Mouse (Mus musculus): Measurements from ENCODE around the gene Unk. TPM values are rescaled to one million over a fixed set of nuclear protein-coding genes. Genes with fewer than 3 reads are reported as not detected.
A peak's percentile ranks its signal among the peaks of the same experiment; 100 is the strongest.

Unk gene
- polyA plus RNA-seq (2015; fragmentation: Nextera tagmentation; extraction: Ambion mirVana), result 25.7 and 27.4 TPM in 2 replicates

DNA sequence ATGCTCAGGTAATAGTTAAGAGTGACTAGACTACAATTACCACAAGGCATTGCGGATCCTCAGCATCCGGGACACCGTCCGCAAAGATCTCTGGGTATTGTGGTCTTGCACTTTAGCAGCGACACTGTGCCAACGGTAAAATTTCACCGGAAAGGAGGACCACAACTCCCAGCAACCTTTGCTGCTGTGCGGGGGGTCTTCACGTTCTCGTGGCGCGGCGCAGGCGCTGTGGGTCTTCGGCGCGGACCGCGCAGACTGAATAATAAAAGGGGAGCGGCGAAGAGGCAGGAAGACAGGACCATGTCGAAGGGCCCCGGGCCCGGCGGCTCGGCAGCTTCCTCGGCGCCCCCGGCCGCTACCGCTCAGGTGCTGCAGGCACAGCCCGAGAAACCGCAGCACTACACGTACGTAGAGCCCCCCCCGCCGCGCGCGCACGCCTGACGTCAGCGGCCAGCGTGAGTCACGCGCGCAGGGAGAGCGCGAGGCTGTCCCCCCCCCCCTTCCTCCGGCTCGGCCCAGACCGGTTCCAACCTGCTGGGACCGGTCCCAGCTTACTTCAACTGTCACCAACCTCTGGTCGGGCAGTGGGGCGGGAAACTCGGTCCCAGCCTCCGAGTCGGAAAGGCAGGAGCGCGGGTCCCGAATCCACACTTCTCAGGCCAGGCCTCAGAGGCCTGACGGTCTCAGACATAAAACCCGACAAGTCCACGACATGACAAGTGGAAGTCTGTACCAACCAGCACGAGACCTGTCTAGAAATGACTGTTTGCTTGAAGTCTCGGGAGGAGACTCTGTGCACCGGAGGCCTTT is at the start of gene Unk:
Gene Unk, plus strand, starts transcription at position 235 of the 810 bp plus-strand sequence.
- H3K27ac ChIP-seq, result peak within 1 kb of the TSS; percentile 100
- WGBS, result under 1% methylated on average over 67 of the region's 67 CpGs
- peaks cover 4% of the 10 kb centered on the region; the same call in 1 of the 2 replicates for H3K36me3 ChIP-seq
- peaks cover 10% of the 10 kb centered on the region; the same call in 1 of the 2 replicates for H3K4me1 ChIP-seq (replicated peaks)
- H3K27me3 ChIP-seq (replicated peaks), result no peaks in the 10 kb centered on the region
- no peaks in the 10 kb centered on the region for H3K9me3 ChIP-seq
- ATAC-seq, result peak; percentile 96
- peak within 1 kb of the TSS; percentile 85 for H3K4me2 ChIP-seq (replicated peaks)
- H3K9ac ChIP-seq, result peak within 1 kb of the TSS; percentile 91
- peak within 1 kb of the TSS; percentile 79 for H3K4me3 ChIP-seq (replicated peaks)

DNA sequence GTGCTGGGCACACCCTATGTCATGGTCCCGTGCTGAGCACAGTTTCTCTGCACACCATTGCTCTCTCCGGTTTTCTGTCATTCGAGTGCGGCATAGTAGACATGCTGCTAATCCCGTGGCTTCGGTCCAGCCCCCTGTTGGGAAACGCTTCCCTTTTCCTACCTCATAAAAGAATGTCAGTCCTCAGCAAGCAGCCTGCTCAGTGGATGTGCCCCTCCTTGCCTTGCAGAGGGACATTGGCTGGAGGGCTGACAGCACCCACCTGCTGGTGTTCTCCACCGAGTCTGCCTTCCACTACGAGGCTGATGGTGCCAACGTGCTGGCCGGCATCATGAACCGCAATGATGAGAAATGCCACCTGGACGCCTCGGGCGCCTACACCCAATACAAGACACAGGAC is 47.6 kb upstream of the Unk start:
- Histone ChIP-seq H3K36me3 (no peaks in the 10 kb centered on the region), H3K4me1 (replicated peaks) (no peaks in the 10 kb centered on the region), H3K9me3 (no peaks in the 10 kb centered on the region), H3K27me3 (replicated peaks) (no peaks in the 10 kb centered on the region), H3K9ac (no peak overlapping the region), H3K27ac (no peak overlapping the region), H3K4me3 (replicated peaks) (no peak overlapping the region), H3K4me2 (replicated peaks) (no peak overlapping the region)
- no peak for ATAC-seq
- 88% methylated on average over 15 of the region's 15 CpGs for WGBS

DNA sequence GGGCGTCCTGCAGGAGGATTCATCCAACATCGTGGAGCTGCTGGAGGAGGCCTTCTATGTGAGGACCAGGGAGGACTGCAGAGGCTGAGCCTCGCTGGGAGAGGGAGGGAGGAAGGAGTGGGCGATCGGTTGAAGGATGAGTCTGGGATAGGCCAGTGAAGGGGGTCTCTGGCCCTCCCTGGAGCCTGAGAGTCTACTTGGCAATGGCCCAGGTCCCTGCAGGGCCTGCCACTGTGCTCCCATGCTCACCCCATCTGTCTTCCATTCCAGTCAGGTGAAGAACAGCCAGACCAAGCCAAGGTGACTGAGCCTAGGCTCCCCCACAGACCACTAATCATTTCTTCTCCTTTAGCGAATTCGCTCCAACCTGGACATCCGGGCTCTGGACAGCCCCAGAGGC is 46.8 kb upstream of the Unk start:
- 70% methylated on average over 8 of the region's 8 CpGs for WGBS
- Histone ChIP-seq H3K9ac (no peak overlapping the region), H3K27me3 (replicated peaks) (no peaks in the 10 kb centered on the region), H3K9me3 (no peaks in the 10 kb centered on the region), H3K27ac (no peak overlapping the region), H3K4me1 (replicated peaks) (no peaks in the 10 kb centered on the region), H3K4me3 (replicated peaks) (no peak overlapping the region), H3K36me3 (no peaks in the 10 kb centered on the region), H3K4me2 (replicated peaks) (no peak overlapping the region)
- no peak for ATAC-seq

DNA sequence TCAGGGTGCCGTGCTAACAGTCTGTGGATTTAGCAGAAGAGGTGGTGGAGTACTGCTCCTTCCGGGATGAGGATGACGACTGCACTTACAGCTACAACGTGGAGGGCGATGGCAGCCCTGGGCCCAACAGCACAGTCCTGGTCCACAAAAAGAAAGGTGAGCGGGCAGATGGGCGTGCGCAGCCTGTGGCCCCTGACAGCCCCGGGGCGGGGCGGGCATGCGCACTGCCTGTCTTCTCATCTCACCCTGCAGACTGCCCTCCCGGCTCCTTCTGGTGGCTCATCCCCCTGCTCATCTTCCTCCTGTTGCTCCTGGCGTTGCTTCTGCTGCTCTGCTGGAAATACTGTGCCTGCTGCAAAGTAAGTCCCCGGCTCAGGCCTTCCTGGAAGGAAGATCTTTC is 40.4 kb upstream of the Unk start:
- Histone ChIP-seq H3K27me3 (replicated peaks) (no peaks in the 10 kb centered on the region), H3K4me3 (replicated peaks) (0 out of 2 replicates have a peak overlapping the region, but pooled peaks have one; percentile 1), H3K9me3 (no peaks in the 10 kb centered on the region), H3K9ac (no peak overlapping the region), H3K27ac (no peak overlapping the region), H3K36me3 (no peaks in the 10 kb centered on the region), H3K4me1 (replicated peaks) (0 out of 2 replicates have a peak, but pooled peaks cover 3% of the 10 kb centered on the region), H3K4me2 (replicated peaks) (peak overlapping the region; percentile 42)
- WGBS, result 28% methylated on average over 15 of the region's 15 CpGs
- 0 out of 2 replicates have a peak, but pooled peaks have one; percentile 17 for ATAC-seq

DNA sequence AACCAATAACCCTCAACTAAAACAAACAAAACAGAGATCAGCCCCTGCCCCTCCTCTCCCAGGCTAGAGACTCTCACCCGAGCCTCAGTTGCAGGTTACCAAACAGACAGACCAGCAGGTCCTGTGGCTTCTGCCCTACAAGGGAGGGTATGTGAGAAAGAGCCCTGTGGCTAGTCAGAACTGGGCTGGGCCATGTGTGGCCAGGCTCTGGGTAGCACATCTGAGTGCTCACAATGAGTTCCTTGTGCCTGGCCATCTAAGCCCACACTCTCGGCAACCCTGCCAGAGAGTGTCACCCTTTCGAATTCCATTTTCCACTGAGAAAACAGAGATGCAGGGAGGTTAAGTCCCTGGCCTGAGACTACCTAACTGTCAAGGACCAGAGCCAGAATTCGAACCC is 38.0 kb upstream of the Unk start:
- Histone ChIP-seq H3K4me2 (replicated peaks) (no peak overlapping the region), H3K27ac (no peak overlapping the region), H3K9ac (no peak overlapping the region), H3K4me3 (replicated peaks) (no peak overlapping the region), H3K9me3 (no peaks in the 10 kb centered on the region), H3K27me3 (replicated peaks) (no peaks in the 10 kb centered on the region), H3K4me1 (replicated peaks) (0 out of 2 replicates have a peak, but pooled peaks cover 3% of the 10 kb centered on the region), H3K36me3 (no peaks in the 10 kb centered on the region)
- ATAC-seq, result no peak
- 63% methylated on average over 4 of the region's 4 CpGs for WGBS

DNA sequence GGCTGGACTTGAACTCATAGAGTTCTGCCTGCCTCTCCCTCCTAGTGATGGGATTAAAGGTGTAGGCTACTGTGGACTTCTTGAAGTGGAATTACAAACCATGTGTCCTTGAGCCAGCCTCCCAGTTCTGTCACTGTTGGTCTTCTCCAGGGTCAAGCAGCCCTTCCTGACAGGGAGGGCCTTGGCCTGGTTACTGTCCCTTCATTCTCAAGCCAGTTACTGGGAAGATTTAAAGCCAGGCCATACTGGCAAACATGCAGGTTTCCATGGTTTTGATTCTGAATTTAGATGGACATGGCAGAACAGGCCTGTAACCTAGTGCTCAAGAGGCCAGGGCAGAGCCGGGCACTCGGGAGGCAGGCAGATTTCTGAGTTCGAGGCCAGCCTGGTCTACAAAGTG is 34.9 kb upstream of the Unk start:
- Histone ChIP-seq H3K4me3 (replicated peaks) (no peak overlapping the region), H3K9me3 (no peaks in the 10 kb centered on the region), H3K4me1 (replicated peaks) (0 out of 2 replicates have a peak, but pooled peaks cover 3% of the 10 kb centered on the region), H3K36me3 (no peaks in the 10 kb centered on the region), H3K27ac (no peak overlapping the region), H3K4me2 (replicated peaks) (no peak overlapping the region), H3K9ac (no peak overlapping the region), H3K27me3 (replicated peaks) (0 out of 2 replicates have a peak, but pooled peaks cover 3% of the 10 kb centered on the region)
- ATAC-seq, result no peak
- 90% methylated on average over 3 of the region's 3 CpGs for WGBS

DNA sequence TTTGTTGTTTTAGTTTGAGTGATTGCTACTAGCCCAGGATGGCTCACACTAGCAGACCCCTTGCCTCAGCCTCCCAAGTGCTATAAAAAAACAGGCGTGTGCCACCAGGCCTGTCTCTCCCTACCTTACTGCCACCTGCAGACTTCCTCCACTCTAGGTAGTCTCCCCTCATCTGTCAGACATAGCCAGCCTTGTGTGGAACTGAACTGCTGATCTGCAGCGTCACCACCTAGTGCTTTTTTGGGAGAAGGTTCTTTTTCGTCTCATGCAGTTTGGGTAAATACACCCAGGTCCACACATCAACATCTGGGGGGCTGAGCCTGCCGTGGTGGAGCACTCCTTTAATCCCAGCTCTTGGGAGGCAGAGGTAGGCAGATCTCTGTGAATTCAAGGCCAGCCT is 33.1 kb upstream of the Unk start:
- H3K9me3 ChIP-seq, result no peaks in the 10 kb centered on the region
- no peaks in the 10 kb centered on the region for H3K36me3 ChIP-seq
- WGBS, result 72% methylated on average over 4 of the region's 4 CpGs
- 0 out of 2 replicates have a peak, but pooled peaks cover 3% of the 10 kb centered on the region for H3K27me3 ChIP-seq (replicated peaks)
- H3K9ac ChIP-seq, result no peak overlapping the region
- no peak for ATAC-seq
- H3K4me2 ChIP-seq (replicated peaks), result no peak overlapping the region
- H3K27ac ChIP-seq, result no peak overlapping the region
- H3K4me1 ChIP-seq (replicated peaks), result 0 out of 2 replicates have a peak, but pooled peaks cover 3% of the 10 kb centered on the region
- no peak overlapping the region for H3K4me3 ChIP-seq (replicated peaks)

DNA sequence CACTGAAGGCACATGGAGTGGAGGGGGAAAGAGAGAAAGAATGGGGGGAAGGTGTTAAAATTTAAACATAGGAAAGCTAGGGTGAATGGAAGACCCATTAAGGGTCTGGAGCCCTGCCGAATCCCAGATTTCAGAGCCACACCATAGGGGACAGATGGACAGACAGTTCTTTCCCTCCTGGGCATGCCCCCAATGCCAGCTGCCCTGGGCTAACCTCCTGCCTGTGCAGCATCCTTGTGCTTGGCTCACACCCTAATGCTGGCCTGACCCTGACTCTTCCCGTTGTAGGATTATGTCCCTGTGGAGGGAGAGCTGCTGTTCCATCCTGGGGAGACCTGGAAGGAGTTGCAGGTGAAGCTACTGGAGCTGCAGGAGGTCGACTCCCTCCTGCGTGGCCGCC is 32.5 kb upstream of the Unk start:
- no peak overlapping the region for H3K4me2 ChIP-seq (replicated peaks)
- WGBS, result 67% methylated on average over 5 of the region's 5 CpGs
- H3K4me1 ChIP-seq (replicated peaks), result 0 out of 2 replicates have a peak, but pooled peaks cover 3% of the 10 kb centered on the region
- H3K27ac ChIP-seq, result no peak overlapping the region
- H3K9ac ChIP-seq, result no peak overlapping the region
- H3K36me3 ChIP-seq, result no peaks in the 10 kb centered on the region
- 0 out of 2 replicates have a peak, but pooled peaks cover 3% of the 10 kb centered on the region for H3K27me3 ChIP-seq (replicated peaks)
- no peak for ATAC-seq
- H3K9me3 ChIP-seq, result no peaks in the 10 kb centered on the region
- no peak overlapping the region for H3K4me3 ChIP-seq (replicated peaks)

DNA sequence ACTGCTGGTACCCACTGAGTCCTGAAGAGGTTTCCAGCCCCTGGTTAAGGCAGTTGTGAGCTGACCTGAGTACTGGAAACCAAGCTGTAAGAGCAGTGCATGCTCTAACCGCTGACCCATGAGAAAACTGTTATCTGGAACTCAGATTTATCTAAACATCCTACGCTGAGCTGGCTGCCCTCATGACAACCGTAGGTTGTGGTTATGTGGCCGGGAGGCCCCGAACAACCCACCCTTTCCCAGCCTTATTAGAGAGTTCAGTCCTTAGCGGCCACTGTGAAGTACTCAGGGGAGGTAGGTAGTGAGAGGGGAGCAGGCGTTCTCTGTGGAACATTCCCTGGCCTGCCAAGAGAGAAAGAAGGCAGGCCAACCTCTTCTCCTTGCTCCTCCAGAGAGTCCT is 31.1 kb upstream of the Unk start:
- H3K4me3 ChIP-seq (replicated peaks), result no peak overlapping the region
- 58% methylated on average over 7 of the region's 7 CpGs for WGBS
- no peak overlapping the region for H3K27ac ChIP-seq
- H3K4me1 ChIP-seq (replicated peaks), result peaks cover 4% of the 10 kb centered on the region; the same call in 1 of the 2 replicates
- ATAC-seq, result no peak
- H3K27me3 ChIP-seq (replicated peaks), result 0 out of 2 replicates have a peak, but pooled peaks cover 3% of the 10 kb centered on the region
- H3K4me2 ChIP-seq (replicated peaks), result no peak overlapping the region
- no peaks in the 10 kb centered on the region for H3K9me3 ChIP-seq
- no peaks in the 10 kb centered on the region for H3K36me3 ChIP-seq
- H3K9ac ChIP-seq, result no peak overlapping the region; the same call in 1 of the 2 replicates

DNA sequence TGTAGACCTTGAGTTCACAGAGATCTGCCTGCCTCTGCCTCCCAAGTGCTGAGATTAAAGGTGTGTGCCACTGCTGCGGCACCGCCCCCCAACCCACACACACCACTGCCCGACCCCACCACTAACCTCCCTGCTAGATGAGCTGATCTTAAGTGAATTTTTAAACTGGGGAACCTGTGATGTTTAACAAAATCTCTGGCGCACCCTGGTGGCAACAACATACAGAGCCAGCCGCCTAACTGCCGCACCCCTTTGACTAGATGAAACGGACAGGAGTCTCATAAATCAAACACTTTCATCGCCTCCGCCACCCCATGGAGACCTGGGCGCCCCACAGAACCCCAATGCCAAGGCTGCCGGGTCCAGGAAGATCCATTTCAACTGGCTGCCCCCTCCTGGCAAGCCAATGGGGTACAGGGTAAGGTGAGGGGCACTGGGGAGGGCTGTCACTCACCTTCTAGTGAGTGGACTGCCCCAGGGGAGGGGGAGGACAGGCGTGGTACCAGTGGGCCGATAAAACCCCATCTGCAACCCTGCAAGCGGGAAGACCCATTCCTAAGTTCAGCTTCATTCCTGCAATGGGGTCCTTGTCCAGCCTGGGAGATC is 30.5 kb upstream of the Unk start:
- Histone ChIP-seq H3K9ac (no peak overlapping the region), H3K36me3 (no peaks in the 10 kb centered on the region), H3K4me3 (replicated peaks) (no peak overlapping the region), H3K27me3 (replicated peaks) (0 out of 2 replicates have a peak, but pooled peaks cover 3% of the 10 kb centered on the region), H3K4me2 (replicated peaks) (no peak overlapping the region), H3K9me3 (no peaks in the 10 kb centered on the region), H3K4me1 (replicated peaks) (peaks cover 10% of the 10 kb centered on the region), H3K27ac (no peak overlapping the region)
- no peak for ATAC-seq
- WGBS, result 14% methylated on average over 14 of the region's 14 CpGs

DNA sequence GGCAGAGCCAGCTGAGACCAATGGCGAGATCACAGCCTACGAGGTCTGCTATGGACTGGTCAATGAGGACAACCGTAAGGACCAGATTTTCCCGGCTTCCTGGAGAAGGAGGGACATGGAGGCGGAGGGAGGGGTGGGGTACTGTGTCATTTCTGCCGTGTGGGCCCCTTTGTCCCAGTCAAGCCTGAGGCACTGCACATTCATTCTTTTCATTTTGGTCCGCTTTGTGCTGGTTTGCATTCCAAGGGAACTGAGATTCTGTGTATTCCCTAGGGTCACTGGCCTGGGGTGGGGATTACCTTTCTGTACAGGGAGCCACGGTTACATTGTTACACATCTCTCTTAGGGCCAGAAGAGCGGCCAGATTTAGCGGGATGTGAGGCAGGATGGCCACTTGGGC is 29.5 kb upstream of the Unk start:
- 62% methylated on average over 10 of the region's 10 CpGs for WGBS
- peaks cover 20% of the 10 kb centered on the region for H3K4me1 ChIP-seq (replicated peaks)
- H3K9me3 ChIP-seq, result no peaks in the 10 kb centered on the region
- no peak overlapping the region for H3K9ac ChIP-seq
- H3K4me2 ChIP-seq (replicated peaks), result no peak overlapping the region
- H3K36me3 ChIP-seq, result no peaks in the 10 kb centered on the region
- no peak for ATAC-seq
- no peak overlapping the region for H3K27ac ChIP-seq
- no peak overlapping the region for H3K4me3 ChIP-seq (replicated peaks)
- 0 out of 2 replicates have a peak, but pooled peaks cover 3% of the 10 kb centered on the region for H3K27me3 ChIP-seq (replicated peaks)

DNA sequence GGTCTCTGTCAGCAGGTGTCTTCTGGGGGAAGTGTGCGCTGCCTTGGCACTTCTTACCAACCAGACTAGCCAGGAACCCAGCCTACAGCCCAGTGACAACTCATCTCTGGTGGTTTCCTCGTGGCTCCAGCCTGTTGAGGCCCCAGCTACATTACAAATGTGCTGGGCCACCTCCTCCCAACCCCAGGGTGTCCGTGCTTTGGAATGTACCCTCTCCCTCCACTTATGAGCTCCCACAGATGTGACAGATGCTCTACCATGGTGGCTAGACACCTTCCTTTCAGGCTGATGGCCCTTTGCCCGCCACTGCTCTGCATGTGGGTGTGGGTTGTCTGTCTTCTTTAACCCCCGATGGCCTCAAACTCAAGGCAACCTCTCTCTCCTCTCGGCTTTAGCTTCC is 28.4 kb upstream of the Unk start:
- Histone ChIP-seq H3K36me3 (no peaks in the 10 kb centered on the region), H3K4me2 (replicated peaks) (no peak overlapping the region), H3K4me1 (replicated peaks) (peaks cover 31% of the 10 kb centered on the region), H3K9me3 (no peaks in the 10 kb centered on the region), H3K27me3 (replicated peaks) (0 out of 2 replicates have a peak, but pooled peaks cover 3% of the 10 kb centered on the region), H3K27ac (no peak overlapping the region), H3K4me3 (replicated peaks) (no peak overlapping the region), H3K9ac (no peak overlapping the region)
- no peak for ATAC-seq
- WGBS, result 71% methylated on average over 6 of the region's 6 CpGs

Data from intestine, embryonic 15.5 days (tissue).